Mouse (Mus musculus) retina, postnatal 1 day (tissue): ENCODE measurements around the gene Fam71e1.

Source experiments
- DNase-seq: peaks from one replicate; pipeline ENCODE4 v3.0.0-alpha.2; 2012

Fam71e1 gene

DNA sequence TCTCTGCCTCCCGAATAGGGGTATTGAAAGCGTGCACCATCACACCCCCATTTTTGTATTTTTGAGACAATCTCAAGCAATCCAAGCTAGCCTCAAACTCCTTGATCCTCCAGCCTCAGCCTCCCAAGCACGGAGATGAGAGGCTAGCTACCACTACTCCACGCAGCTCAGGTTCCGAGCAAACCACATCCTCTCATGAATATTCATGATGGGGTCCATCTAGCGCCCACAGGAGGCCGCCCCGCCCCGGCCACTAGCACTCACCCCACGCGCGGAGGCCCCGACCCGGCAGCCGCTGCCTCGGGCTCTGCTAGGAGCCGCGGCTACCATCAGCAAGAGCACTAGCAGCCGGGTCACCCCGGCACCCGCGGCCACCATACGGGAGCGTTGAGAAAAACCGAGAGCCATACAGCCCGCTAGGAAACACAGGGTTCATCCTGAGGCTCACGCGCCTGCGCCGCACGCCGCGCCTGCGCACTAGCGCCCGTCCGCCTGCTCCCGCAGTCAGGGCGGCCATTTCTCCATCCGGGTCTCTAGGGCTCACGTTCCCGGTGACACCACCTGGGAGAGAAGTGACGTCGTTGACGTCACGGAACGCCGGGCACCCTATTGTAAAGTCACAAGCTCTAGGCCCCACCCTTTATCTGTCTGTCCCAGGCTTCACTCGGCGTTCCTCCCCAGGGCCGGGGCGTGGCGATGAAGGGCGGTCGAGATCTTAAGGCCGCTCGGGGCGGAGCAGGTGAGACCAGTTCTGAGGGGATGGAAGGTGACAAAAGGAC is at the start of gene Fam71e1, which contains the start of gene Emc10:
Gene Fam71e1, plus strand, starts transcription at position 590 of the 779 bp plus-strand sequence.
Gene Emc10, minus strand, starts transcription at position 538 of the 779 bp plus-strand sequence.
- DNase-seq = peak; percentile 98

DNA sequence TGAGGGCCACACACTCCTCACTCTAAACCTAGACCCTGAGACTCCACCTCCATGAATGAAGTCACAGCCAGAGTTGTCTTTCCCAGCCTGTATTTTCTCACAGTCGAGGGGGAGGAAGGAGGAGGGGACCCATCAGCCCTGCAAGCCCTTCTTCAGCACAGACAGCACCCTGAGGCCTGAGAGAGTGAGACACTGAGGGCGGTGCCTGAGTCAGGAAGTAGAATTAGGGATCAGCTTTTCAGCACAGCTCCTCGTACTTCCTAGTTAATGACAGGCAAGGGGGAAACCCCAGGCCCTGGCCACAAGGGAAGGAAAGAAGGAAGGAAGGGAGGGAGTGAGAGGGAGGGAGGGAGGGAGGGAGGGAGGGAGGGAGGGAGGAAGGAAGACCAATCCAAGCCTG is 43.1 kb upstream of the Fam71e1 start:
- no peak for DNase-seq

DNA sequence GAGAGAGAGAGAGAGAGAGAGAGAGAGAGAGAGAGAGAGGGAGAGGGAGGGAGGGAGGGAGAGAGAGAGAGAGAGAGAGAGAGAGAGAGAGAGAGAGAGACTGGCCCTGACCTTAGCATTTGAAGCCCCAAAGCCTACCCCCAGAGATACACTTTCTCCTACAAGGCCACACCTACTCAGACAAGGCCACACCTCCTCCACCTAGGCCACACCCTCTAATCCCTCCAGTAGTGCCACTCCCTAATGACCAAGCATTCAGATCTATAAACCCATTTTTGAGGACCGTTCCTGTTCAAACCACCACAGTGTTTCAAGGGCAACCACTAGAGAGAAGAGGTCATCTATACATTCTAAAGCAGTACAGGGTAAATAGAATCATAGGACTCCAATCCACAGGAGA is 40.1 kb upstream of the Fam71e1 start:
- DNase-seq = no peak

DNA sequence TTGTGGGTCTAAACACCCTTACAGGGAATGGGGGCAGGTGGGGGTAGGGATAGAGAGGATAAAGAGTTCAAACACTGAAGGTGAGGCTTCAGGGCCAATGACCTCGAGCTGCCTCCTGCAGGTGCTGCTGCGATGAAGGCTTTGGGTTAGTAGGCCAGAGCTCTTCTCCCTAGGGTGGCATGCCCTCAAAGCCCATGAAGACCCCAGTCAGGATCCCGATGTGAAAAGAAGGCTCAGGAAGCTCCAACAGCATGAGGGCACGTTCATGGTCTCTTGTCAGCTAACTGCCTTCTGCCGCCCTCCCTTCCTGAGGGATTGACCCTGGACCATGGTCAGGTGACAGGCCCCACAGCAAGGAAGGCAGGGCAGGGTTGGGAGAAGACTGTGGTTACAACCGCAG is 36.3 kb upstream of the Fam71e1 start:
- no peak for DNase-seq

DNA sequence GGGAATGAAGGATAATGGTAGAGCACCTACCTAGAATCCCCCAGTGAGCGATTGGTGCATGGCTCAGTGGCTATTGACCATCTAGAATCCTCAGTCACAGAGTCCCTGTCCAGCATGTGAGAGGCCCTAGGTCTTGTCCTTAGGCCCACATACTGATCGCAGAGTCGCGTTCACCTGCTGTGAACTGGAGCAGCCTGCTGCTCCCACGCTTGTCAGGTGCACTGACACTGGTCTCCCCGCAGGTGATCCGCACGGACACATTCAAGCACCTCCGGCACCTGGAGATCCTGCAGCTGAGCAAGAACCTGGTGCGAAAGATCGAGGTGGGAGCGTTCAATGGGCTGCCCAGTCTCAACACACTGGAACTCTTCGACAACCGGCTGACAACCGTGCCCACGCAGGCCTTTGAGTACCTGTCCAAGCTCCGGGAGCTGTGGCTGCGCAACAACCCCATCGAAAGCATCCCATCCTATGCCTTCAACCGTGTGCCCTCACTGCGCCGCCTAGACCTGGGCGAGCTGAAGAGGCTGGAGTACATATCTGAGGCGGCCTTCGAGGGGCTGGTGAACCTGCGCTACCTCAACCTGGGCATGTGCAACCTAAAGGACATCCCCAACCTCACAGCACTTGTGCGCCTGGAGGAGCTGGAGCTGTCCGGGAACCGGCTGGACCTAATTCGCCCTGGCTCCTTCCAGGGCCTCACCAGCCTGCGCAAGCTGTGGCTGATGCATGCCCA is 35.4 kb upstream of the Fam71e1 start:
- DNase-seq = no peak

DNA sequence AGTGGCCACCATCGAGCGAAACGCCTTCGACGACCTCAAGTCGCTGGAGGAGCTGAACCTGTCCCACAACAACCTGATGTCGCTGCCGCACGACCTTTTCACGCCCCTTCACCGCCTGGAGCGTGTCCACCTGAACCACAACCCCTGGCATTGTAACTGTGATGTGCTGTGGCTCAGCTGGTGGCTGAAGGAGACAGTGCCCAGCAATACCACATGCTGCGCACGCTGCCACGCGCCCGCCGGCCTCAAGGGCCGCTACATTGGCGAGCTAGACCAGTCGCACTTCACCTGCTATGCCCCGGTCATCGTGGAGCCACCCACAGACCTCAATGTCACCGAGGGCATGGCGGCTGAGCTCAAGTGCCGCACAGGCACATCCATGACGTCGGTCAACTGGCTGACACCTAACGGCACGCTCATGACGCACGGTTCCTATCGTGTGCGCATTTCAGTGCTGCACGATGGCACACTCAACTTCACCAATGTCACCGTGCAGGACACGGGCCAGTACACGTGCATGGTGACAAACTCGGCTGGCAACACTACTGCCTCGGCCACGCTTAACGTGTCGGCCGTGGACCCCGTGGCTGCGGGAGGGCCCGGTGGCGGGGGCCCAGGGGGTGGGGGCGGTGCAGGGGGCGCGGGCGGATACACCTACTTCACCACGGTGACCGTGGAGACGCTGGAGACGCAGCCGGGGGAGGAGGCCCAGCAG is 34.7 kb upstream of the Fam71e1 start:
- no peak for DNase-seq

DNA sequence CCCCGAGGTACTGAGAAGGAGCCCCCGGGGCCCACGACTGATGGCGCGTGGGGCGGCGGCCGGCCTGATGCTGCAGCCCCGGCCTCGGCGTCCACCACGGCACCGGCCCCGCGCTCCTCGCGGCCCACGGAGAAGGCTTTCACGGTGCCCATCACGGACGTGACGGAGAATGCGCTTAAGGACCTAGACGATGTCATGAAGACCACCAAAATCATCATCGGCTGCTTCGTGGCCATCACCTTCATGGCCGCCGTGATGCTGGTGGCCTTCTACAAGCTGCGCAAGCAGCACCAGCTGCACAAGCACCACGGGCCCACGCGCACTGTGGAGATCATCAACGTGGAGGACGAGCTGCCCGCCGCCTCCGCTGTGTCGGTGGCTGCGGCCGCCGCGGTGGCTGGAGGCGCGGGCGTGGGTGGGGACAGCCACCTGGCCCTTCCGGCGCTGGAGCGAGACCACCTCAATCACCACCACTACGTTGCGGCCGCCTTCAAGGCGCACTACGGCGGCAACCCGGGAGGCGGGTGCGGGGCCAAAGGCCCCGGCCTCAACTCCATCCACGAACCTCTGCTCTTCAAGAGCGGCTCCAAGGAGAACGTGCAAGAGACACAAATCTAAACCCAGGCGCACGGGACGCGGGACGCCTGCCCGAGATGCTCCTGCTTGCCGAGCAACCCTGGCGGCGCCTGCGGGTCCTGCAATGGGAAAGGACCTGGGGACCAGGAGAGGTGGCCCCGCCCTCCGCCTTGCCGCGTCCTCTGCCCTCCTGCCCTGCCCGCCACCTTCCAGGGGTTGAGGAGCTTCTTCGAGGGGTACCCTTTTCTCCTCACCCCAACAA is 33.9 kb upstream of the Fam71e1 start:
- DNase-seq = no peak

DNA sequence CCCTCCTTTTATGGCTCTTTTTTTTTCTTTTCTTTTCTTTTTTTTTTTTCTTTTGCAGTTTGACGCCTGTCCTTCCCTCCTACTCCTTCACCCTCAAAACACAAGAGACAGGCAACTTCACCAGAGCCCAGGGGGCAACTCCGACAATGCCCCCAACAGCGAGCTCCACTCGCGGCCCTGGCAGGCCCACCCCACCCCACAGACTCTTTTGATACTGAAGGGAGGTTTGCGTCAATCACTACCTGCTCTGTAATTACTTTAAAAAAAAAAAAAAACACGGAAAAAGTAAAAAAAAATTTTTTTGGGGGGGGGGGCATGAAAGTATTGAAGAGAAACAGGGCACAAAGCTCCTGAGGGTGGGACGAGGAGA is 33.3 kb upstream of the Fam71e1 start:
- DNase-seq = no peak

DNA sequence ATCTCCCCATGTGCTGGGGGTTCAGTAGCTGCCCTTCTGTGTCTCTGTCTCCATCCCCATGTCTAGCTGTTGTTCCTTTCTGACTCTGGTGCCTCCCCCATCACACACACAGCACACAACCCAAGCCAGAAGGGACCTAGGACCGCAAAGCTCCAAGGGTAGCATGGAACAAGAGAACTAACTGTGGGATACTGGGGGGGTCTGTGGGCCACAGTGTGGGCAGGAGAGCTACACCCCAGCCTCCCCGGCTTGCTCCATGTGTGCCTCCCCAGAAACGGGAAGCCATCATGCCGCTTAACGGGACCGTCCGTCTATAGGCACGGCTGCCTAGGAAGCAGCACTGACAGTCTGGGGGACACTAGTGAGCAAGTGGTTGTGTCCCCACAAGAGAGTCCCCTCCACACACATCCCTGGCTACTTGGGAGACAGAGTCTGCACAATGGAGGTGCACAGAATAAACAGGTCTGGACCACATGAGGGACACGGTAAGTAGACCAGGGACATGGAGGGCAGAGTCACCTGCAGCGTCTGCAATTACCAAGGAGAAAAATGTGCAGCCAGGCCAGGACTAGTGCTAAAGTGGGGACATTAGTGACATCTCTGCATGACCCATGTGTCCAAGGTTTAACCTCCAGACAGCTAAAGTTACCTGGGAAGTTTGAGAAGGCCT is 32.7 kb upstream of the Fam71e1 start:
- no peak for DNase-seq

DNA sequence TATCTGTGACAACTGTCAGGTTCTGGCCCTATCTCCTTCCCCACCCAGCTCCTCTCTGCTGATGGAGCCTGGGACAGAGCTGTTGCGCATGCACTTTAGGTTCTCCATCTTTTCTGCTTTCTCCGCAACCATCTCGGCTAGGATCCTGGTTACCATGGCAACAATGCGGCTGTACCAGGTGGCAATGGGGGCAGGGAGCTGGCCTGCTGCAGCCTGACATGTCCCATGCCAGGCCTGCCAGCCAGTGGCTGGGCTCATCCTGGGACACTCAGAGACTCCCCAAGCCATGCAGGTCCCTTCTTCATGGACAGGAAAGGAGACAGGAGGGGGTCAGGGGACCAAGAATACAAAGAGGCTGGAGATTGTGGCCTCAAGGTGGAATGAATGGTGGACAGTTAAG is 31.9 kb upstream of the Fam71e1 start:
- DNase-seq = peak; percentile 65

DNA sequence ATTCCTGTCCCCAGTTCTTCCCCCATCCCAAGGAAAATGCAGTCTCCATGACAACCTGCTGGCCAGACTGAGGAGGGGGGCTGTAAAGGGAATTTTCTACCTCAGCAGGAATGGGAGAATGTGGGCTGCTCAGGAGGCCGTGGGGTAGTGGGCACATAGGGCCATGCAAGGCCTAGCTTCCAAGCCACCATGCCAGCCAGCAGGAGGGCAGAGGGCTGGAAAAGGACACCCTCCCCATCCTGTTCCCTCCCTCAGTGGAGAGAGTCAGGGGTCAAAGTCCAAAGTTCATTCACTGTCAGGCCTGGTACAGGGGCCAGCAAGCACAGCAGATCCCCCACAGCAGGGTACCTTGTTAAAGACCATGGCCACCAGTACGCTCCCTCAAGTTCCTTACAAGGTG is 31.3 kb upstream of the Fam71e1 start, which contains the start of gene Aspdh:
Gene Aspdh, plus strand, starts transcription at position 281 of the 400 bp plus-strand sequence.
- DNase-seq = no peak

DNA sequence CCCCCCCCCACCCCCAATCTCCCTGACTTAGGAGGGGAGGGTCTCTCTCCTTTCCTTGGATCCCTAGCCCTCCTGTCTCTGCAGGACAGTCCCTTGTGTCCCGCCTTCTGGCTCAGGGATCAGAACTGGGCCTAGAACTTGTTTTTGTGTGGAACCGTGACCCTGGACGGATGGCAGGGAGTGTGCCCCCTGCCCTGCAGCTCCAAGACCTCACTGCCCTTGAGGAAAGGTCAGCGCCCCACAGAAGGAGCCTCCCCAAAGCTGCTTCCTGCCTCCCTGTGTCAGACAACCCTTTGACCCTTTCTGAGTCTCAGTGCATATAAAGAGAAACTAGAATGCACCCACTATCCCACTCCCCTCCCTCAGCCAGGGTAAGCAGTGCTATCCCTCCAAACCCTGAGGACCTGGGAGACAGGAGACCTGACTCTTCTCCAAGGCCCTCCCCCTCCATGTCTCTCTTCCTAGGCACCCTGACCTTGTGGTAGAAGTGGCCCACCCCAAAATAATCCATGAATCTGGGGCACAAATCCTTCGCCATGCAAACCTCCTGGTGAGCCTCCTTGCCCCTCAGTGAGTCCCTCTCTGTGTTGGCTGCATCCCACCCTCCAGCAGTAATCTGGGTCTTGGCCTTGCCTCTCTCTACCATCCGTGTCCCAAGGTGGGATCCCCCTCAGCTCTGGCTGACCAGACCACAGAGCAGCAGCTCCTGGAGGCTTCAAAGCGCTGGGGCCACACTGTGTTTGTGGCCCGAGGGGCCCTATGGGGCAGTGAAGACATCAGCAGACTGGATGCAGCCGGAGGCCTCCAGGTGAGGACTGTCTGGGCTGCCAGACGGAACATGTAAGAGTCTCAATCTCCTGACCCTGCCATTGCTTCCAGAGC is 30.1 kb upstream of the Fam71e1 start:
- no peak for DNase-seq

DNA sequence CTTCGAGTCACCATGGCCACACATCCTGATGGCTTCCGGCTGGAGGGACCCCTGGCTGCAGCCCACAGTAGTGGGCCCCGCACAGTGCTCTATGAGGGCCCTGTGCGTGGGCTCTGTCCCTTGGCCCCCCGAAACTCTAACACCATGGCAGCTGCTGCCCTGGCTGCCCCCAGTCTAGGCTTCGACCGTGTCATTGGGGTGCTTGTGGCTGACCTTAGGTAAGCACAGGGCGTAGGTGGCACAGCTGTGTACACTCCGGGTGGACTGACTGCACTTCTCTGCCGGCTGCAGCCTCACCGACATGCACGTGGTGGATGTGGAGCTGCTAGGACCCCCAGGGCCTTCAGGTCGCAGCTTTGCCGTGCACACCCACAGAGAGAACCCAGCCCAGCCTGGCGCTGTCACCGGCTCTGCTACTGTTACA is 29.5 kb upstream of the Fam71e1 start:
- DNase-seq = no peak

DNA sequence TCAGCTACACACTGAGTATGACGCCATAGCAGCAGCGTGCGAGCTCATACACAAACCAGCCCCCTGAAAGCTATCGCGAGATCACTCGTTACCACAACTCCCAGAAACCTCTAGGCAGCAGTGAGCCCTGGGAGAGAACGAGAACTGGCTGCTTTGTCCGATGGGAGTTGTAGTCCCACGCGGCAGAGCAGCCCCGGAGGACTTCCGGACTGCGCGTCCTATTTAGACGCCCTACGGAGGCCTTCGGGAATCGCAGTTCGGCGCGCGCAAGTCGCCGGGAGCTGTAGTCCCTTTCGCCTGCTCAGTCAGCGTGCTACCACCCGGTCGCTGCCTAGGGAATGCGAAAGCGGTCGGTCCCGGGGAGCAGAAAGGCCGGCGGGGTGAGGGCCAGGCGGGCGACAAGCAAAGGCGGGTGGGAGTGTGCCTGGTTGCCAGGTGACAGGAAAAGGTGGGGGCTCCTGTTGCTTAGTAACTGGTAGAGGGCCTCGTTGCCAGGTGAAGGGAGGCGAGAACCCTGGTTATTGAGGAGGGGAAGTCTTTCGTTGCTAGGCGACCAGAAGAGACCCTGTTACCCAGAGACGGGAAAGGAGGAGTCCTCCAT is 28.5 kb upstream of the Fam71e1 start, which contains the start of gene Josd2:
Gene Josd2, plus strand, starts transcription at position 170 of the 601 bp plus-strand sequence.
- peak; percentile 99 for DNase-seq

DNA sequence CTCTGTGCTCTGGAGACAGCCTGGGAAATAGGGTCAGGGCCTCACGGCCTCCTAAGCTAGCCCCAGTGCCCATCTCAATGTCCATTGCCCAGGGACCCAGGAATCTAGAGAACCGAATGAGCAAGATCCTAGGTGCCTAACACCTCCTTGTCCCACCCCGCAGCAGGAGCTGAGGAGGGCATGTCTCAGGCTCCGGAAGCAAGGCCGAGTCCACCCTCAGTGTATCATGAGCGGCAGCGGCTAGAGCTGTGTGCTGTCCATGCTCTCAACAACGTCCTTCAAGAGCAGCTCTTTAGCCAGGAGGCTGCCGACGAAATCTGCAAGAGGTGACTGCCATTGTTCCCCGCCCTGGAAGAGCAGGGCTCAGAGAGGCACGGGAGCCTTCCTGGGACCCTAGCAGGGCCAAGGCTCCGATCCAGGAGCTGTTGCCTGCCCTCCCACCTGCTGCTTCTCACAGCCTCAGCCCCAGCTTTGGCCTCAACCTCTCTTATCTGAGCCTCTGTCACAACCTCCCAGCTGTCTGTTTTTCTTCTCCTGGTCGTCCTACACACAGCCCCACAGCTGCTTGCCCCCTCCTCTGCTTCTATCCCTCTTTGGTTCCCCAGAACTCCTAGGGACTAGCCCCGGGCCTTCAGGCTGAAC is 27.6 kb upstream of the Fam71e1 start:
- DNase-seq = no peak

DNA sequence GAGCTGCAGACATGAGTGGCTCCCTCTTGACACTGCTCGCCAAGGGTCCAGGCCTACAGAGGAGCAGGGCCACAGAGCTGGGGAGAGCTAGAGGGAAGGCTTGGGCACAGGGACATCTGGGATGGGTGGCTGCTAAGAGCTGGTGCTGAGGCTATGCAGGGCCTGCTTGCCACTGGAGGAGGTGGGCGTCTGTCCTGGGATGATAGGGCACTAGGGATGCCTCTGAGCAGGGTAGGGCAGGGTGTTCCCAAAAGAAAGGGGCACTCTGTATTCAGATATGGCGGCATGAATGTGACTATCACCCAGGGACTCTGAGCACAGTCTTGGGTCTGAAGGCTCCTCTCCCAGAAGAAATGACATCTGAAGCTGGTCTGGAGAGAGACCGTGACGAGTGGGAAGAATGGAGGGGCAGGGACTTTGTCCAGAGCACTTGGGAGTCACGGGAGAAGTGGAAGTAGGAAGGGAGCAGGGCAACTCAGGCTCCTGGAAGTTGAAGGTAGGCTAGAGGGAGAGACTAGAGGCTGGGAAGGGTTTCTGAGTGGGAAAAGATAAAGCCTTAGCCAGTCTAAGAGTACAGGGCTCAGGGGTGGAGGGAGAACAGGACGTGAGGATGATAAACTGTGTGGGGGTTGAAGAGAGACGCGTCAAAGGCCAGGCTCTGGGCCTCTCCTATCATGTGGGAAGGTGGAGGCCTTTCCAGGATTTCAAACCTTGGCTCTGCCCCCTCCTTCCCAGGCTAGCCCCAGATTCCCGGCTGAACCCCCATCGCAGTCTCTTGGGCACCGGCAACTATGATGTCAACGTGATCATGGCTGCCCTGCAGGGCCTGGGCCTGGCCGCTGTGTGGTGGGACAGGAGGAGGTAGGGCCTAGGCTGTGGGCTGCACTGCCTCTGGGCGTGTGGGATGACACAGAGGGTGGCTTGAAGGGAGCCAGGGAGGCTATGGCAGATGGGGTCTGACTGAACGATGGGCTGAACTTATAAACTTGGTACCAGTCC is 26.4 kb upstream of the Fam71e1 start:
- DNase-seq = no peak

DNA sequence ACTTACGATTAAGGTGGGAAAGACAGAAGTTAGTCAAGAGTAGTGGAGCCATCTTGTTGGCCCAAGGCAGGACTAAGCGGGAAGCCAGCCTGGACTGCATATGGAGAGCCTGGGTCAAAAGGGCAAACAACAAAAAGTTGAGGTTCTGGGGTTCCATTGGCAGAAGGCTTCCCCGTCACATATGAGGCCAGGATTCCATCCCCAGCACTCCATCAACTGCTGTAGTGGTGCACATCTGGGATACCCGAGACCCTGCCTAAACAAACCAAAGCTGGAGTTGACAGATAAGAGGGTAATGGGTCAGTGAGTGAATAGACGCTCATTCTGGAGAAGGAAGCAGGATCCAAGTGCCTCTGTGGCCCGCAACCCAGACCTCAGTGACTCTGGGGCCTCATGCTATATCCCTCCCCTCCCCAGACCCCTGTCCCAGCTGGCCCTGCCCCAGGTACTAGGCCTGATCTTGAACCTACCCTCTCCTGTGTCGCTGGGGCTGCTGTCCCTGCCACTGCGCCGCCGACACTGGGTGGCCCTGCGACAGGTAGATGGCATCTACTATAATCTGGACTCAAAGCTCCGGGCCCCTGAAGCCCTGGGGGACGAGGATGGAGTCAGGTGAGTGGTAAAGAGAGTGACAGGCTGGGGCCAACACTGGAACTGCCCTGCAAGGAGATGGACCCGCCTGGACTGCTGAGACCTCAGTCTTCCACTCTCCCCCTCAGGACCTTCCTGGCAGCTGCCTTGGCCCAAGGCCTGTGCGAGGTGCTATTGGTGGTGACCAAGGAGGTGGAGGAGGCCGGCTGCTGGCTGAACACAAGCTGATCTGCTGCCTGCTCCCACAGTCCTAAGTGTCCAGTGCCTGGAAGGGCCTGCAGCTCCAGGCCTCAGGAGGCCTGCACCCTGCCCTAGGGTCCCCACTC is 25.4 kb upstream of the Fam71e1 start:
- DNase-seq = no peak
